Mouse (Mus musculus) bone marrow macrophage, adult 2 months (primary cell): ENCODE measurements around the gene Trim8. TPM values are rescaled to one million over a fixed set of nuclear protein-coding genes. Genes with fewer than 3 reads are reported as not detected.

Source experiments
- H3K27ac ChIP-seq: 2 replicates; pipeline ENCODE4 v1.5.1; 2012; ENCODE audit warnings: low read depth, low read length; ENCODE audit not compliant: insufficient read depth
- H3K4me1 ChIP-seq: 2 replicates; pipeline ENCODE4 v1.6.1; 2012; ENCODE audit warnings: low read length; ENCODE audit not compliant: control insufficient read depth, insufficient read depth
- H3K4me3 ChIP-seq: 2 replicates; pipeline ENCODE4 v1.5.1; 2012; ENCODE audit warnings: mild to moderate bottlenecking, low read length, moderate library complexity; ENCODE audit not compliant: insufficient read depth
- CTCF ChIP-seq: IDR thresholded peaks from 2 replicates; pipeline ENCODE4 v1.5.1; 2012; ENCODE audit warnings: low read depth, mild to moderate bottlenecking, low read length, moderate library complexity
- POLR2A ChIP-seq: IDR thresholded peaks from 2 replicates; pipeline ENCODE4 v1.6.1; 2012; ENCODE audit warnings: mild to moderate bottlenecking, low read depth, low read length, borderline replicate concordance
- polyA plus RNA-seq: library from polyadenylated mRNA; stranded (reverse); fragments of >200 nt; gene quantifications from 2 replicates; pipeline ENCODE4 v1.2.4, GENCODE M21; 2012; ENCODE audit not compliant: missing spikeins, insufficient read depth, insufficient read length

Trim8 gene
- polyA plus RNA-seq, 1 experiment, result 69.0 TPM

GRCm38 (mm10) chr19:46529601-46530448, 28.3 kb downstream of the Trim8 start:
- Histone ChIP-seq H3K4me1 (peaks cover 39% of the 10 kb centered on the region), H3K4me3 (no peak overlapping the region), H3K27ac (no peak overlapping the region)
- TF ChIP-seq POLR2A (no peak), CTCF (no peak)

GRCm38 (mm10) chr19:46530449-46530990, 29.0 kb downstream of the Trim8 start:
- H3K4me3 ChIP-seq, result no peak overlapping the region
- H3K4me1 ChIP-seq, result peaks cover 33% of the 10 kb centered on the region
- no peak overlapping the region for H3K27ac ChIP-seq
- TF ChIP-seq CTCF, result no peak
- TF ChIP-seq POLR2A, result no peak

GRCm38 (mm10) chr19:46531071-46532030, 29.8 kb downstream of the Trim8 start:
- Histone ChIP-seq H3K27ac (no peak overlapping the region), H3K4me1 (peaks cover 25% of the 10 kb centered on the region), H3K4me3 (no peak overlapping the region)
- TF ChIP-seq POLR2A (no peak), CTCF (no peak)

GRCm38 (mm10) chr19:46532031-46532688, 30.7 kb downstream of the Trim8 start:
- H3K4me1 ChIP-seq, result peaks cover 19% of the 10 kb centered on the region
- no peak overlapping the region for H3K27ac ChIP-seq
- no peak overlapping the region for H3K4me3 ChIP-seq
- no peak for TF ChIP-seq POLR2A
- no peak for TF ChIP-seq CTCF

- H3K4me1 ChIP-seq, result peaks cover 12% of the 10 kb centered on the region
- no peak for TF ChIP-seq POLR2A
- no peak for TF ChIP-seq CTCF
- no peak overlapping the region for H3K27ac ChIP-seq
- H3K4me3 ChIP-seq, result no peak overlapping the region
Measured at GRCm38 (mm10) chr19:46533066-46533465, 31.6 kb downstream of the Trim8 start.

GRCm38 (mm10) chr19:46533525-46533924, 32.0 kb downstream of the Trim8 start:
- TF ChIP-seq CTCF (no peak), POLR2A (no peak)
- peaks cover 11% of the 10 kb centered on the region for H3K4me1 ChIP-seq
- H3K4me3 ChIP-seq, result no peak overlapping the region
- no peak overlapping the region for H3K27ac ChIP-seq

- peaks cover 8% of the 10 kb centered on the region; the same call in 1 of the 2 replicates for H3K4me1 ChIP-seq
- H3K4me3 ChIP-seq, result no peak overlapping the region
- H3K27ac ChIP-seq, result no peak overlapping the region
- TF ChIP-seq CTCF (no peak), POLR2A (no peak)
Measured at GRCm38 (mm10) chr19:46534542-46535098, 33.1 kb downstream of the Trim8 start.

GRCm38 (mm10) chr19:46537357-46537756, 35.9 kb downstream of the Trim8 start:
- H3K4me3 ChIP-seq, result no peak overlapping the region
- no peak for TF ChIP-seq CTCF
- no peak for TF ChIP-seq POLR2A

GRCm38 (mm10) chr19:46538213-46538612, 36.7 kb downstream of the Trim8 start:
- no peak overlapping the region for H3K27ac ChIP-seq
- H3K4me3 ChIP-seq, result no peak overlapping the region
- TF ChIP-seq CTCF (no peak), POLR2A (no peak)
- no peaks in the 10 kb centered on the region for H3K4me1 ChIP-seq

More at GRCm38 (mm10) chr19:46537357-46537756, 35.9 kb downstream of the Trim8 start:
- Histone ChIP-seq H3K27ac (no peak overlapping the region), H3K4me1 (no peaks in the 10 kb centered on the region; the same call in 1 of the 2 replicates)
